In genomic region chr17:87323215-87323614, GRCm38 (mm10) we compare ENCODE assay signal across 21 mouse cellular contexts. TPM values are rescaled to one million over a fixed set of nuclear protein-coding genes. Genes with fewer than 3 reads are reported as not detected.
A peak's percentile ranks its signal among the peaks of the same experiment; 100 is the strongest.
DNase-seq lines count a peak whose midpoint lies in the region; ATAC-seq and TF ChIP-seq lines count a peak whose summit lies in the region.
"Had no signal": no experiment of that assay in that cellular context is flagged by ENCODE, and none has a peak within 500 bp of the region (broad histone marks: within the 10 kb centered on the region; RNA-seq: fewer than 3 reads in every experiment).

No protein-coding gene starts in this region.

- H3K27ac ChIP-seq in embryonic facial prominence, embryonic 12.5 days: no peak overlapping the region
- H3K27ac ChIP-seq in embryonic facial prominence, embryonic 10.5 days (replicated peaks): no peak overlapping the region
- peak overlapping the region; percentile 40 for H3K27ac ChIP-seq in left cerebral cortex, adult 2 months
- H3K27ac ChIP-seq: forebrain, embryonic 10.5 days; forebrain, embryonic 13.5 days; hindbrain, embryonic 14.5 days; hindbrain, postnatal 0 days had no signal

- no peak for TF ChIP-seq CTCF in left cerebral cortex, adult 2 months (IDR thresholded peaks at IDR 0.05)

- no peak overlapping the region for H3K9ac ChIP-seq in embryonic facial prominence, embryonic 12.5 days
- H3K9ac ChIP-seq: forebrain, embryonic 13.5 days; hindbrain, embryonic 14.5 days had no signal

- H3K4me2 ChIP-seq in embryonic facial prominence, embryonic 12.5 days (replicated peaks): no peak overlapping the region
- H3K4me2 ChIP-seq: forebrain, embryonic 13.5 days; heart, embryonic 11.5 days; hindbrain, embryonic 14.5 days had no signal

- intact Hi-C loops in left cerebral cortex, adult 2 months (cut with DNase I): no loop called here
- intact Hi-C loops in left cerebral cortex, postnatal 4 days (cut with DNase I): no loop called here

- H3K4me1 ChIP-seq in embryonic facial prominence, embryonic 12.5 days: peaks cover 6% of the 10 kb centered on the region
- peaks cover 30% of the 10 kb centered on the region for H3K4me1 ChIP-seq in embryonic facial prominence, embryonic 10.5 days

- peaks cover 5% of the 10 kb centered on the region; the same call in 1 of the 2 replicates for H3K9me3 ChIP-seq in embryonic facial prominence, embryonic 12.5 days
- H3K9me3 ChIP-seq in embryonic facial prominence, embryonic 10.5 days: peaks cover 8% of the 10 kb centered on the region
- H3K9me3 ChIP-seq: forebrain, embryonic 13.5 days had no signal

- DNase-seq in cerebellum, adult 11 months: peak; percentile 10
- DNase-seq in cerebellum, adult 8-10 months: no peak
- no peak for DNase-seq in embryonic facial prominence, embryonic 10.5 days (ENCODE audit: low spot score)
- no peak for DNase-seq in left cerebral cortex, adult 2 months (ENCODE audit: extremely low spot score in 1 of 2, low spot score in 2 of 2)
- DNase-seq in left cerebral cortex, postnatal 4 days: no peak
- no peak for DNase-seq in right cerebral cortex, postnatal 36 days (ENCODE audit: low spot score in 2 of 2)
- DNase-seq: adrenal gland, adult 8-10 months; adrenal gland, postnatal 25 days; cerebellum, postnatal 10 days; gastrocnemius, postnatal 25 days; kidney, adult 18-20 months had no signal

- no peaks in the 10 kb centered on the region for H3K36me3 ChIP-seq in embryonic facial prominence, embryonic 12.5 days
- 0 out of 2 replicates have a peak, but pooled peaks cover 4% of the 10 kb centered on the region for H3K36me3 ChIP-seq in embryonic facial prominence, embryonic 10.5 days (replicated peaks)
- H3K36me3 ChIP-seq: forebrain, embryonic 10.5 days had no signal

- WGBS in embryonic facial prominence, embryonic 12.5 days: 90% methylated on average over 9 of the region's 9 CpGs
- WGBS in embryonic facial prominence, embryonic 10.5 days: 89% methylated on average over 9 of the region's 9 CpGs

- no peaks in the 10 kb centered on the region for H3K27me3 ChIP-seq in embryonic facial prominence, embryonic 12.5 days
- H3K27me3 ChIP-seq in embryonic facial prominence, embryonic 10.5 days (replicated peaks; ENCODE audit: low read depth, poor library complexity, severe bottlenecking): peaks cover 6% of the 10 kb centered on the region; the same call in 1 of the 2 replicates
- H3K27me3 ChIP-seq: forebrain, embryonic 13.5 days had no signal

- no peak overlapping the region for H3K4me3 ChIP-seq in embryonic facial prominence, embryonic 12.5 days
- H3K4me3 ChIP-seq in embryonic facial prominence, embryonic 10.5 days: no peak overlapping the region
- H3K4me3 ChIP-seq in left cerebral cortex, adult 2 months: no peak overlapping the region
- H3K4me3 ChIP-seq: forebrain, embryonic 10.5 days; forebrain, embryonic 13.5 days had no signal

- ATAC-seq in embryonic facial prominence, embryonic 12.5 days (ENCODE audit: insufficient number of reproducible peaks, insufficient read depth, low FRiP score, low TSS enrichment): peak; percentile 37; the same call in 1 of the 2 replicates
- ATAC-seq: activated CD4-positive, CD25-positive, alpha-beta regulatory T cell, adult 4 months; forebrain, embryonic 13.5 days; forebrain, embryonic 16.5 days; hindbrain, postnatal 0 days; inflammation-experienced regulatory T-cells, adult 6 months; intestine, embryonic 16.5 days had no signal

RNA-seq across cellular contexts. Expression of gene Ttc7, which starts 40.5 kb away (rescaled TPM):
- 4.8 and 5.8 TPM in 2 replicates for polyA plus RNA-seq in embryonic facial prominence, embryonic 12.5 days (2016; fragmentation: Nextera tagmentation; extraction: Ambion mirVana)
- 3.6 and 4.0 TPM in 2 replicates for polyA plus RNA-seq in embryonic facial prominence, embryonic 10.5 days (2016; fragmentation: Nextera tagmentation; extraction: Ambion mirVana)
- total RNA-seq in left cerebral cortex, adult 2 months (2021): 10 to 100 TPM; 11.8 to 13.2 TPM
- 1 to 10 TPM; 7.7 to 8.7 TPM for total RNA-seq in left cerebral cortex, postnatal 4 days (2021)

RNA-seq across cellular contexts. Expression of gene Mcfd2, which starts 57.5 kb away (rescaled TPM):
- 77.9 and 85.1 TPM in 2 replicates for polyA plus RNA-seq in embryonic facial prominence, embryonic 12.5 days (2016; fragmentation: Nextera tagmentation; extraction: Ambion mirVana)
- 75.2 and 81.8 TPM in 2 replicates for polyA plus RNA-seq in embryonic facial prominence, embryonic 10.5 days (2016; fragmentation: Nextera tagmentation; extraction: Ambion mirVana)
- total RNA-seq in left cerebral cortex, adult 2 months (2021): 10 to 100 TPM; 56.6 to 60.0 TPM
- total RNA-seq in left cerebral cortex, postnatal 4 days (2021): 10 to 100 TPM; 22.3 to 23.2 TPM
